Mouse (Mus musculus): ENCODE measurements around the gene Gm20388.
A peak's percentile ranks its signal among the peaks of the same experiment; 100 is the strongest.

The Gm20388 gene

GRCm38 (mm10) chr8:123345135-123345534 is 3434.5 kb downstream of the Gm20388 start:
- DNase-seq: no peak

GRCm38 (mm10) chr8:123345856-123346255 is 3435.2 kb downstream of the Gm20388 start:
- DNase-seq: no peak

DNA sequence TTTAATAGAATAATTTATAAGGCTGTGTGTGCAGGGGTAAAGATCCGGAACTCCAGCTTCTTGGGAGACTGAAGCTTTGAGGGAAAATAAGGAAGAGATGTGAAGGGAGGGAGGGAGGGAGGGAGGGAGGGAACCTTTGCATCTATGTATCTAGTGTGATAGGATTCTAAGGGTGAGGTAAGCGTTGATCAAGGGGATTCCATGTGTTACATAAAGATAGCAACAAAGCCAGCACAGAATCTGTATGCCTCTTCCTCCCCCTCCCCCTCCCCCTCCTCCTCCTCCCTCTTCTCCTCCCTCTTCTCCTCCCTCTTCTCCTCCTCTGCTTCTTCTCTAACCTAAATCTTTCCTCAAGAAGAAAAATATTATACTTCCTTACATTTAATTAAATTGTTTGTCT is 3436.7 kb downstream of the Gm20388 start:
- DNase-seq: no peak

DNA sequence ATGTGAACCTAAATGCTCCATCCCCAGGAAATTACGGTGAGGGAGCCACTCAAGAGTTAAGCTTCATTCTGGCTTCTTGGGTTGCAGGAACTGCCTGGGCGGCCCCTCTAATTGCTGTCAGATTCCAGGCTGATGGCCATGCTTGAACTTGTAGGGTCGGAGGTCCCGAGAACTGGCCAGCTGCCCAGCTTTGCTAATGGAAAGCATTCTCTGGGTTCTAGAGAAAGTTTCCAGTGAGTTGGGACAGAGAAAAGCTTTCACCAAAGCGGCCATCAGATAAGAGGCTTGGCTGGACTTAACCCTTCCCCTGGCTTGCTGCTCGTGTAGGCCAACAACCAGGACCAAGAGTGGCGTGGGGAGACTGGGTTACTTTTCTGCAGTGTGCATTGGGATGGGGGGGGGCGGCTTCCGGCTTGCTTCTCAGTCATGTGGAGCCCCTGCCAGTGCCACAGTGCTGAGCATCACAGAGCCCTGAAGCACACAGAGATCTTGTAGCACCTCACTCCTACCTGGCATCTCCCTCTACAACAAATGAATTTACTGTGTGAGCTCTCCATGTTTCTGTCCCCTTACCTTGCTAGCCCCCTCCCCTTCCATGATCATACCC is 3437.7 kb downstream of the Gm20388 start:
- DNase-seq: no peak

DNA sequence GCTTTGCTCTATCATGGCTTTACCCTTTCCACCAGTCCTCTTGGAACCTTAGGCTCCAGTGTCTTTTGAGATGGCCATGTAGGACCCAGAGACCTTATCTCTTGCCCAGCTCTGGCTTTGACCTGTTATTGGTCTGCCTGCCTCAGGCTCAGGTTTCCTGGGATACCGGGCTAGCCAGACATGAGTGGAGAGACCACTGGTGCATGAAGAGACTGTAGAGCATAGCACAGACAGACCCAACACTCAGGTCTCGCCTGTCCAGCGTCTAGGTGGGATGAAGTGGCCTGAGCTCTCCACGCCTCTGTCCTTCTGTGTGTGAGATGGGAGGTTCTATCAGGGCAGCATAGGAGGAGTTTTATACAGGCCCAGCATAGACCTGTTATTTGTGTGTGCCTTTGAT is 3438.4 kb downstream of the Gm20388 start:
- DNase-seq: no peak

GRCm38 (mm10) chr8:123352118-123352517 is 3441.5 kb downstream of the Gm20388 start:
- DNase-seq: no peak

GRCm38 (mm10) chr8:123352786-123353185 is 3442.1 kb downstream of the Gm20388 start:
- no peak for DNase-seq

DNA sequence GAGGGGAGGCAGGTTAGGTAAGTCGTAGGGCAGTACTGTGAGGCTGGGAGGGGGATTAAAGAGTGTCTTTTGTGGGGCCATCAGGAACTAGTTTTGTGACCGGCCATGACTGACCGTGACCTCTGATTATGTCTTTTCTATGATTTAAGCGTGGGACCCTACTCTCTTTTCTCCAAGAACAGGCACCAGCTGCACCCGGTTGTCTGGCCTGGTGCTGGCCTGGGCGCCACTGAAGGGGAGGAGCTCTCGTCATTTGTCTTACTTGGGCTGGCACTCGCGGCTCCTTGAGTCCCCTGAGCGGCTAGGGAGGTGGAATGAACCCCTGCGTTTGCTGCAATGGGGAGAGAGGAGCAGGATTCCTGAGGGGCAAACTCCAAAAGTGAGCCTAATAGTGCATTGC is 3442.6 kb downstream of the Gm20388 start:
- DNase-seq: no peak

DNA sequence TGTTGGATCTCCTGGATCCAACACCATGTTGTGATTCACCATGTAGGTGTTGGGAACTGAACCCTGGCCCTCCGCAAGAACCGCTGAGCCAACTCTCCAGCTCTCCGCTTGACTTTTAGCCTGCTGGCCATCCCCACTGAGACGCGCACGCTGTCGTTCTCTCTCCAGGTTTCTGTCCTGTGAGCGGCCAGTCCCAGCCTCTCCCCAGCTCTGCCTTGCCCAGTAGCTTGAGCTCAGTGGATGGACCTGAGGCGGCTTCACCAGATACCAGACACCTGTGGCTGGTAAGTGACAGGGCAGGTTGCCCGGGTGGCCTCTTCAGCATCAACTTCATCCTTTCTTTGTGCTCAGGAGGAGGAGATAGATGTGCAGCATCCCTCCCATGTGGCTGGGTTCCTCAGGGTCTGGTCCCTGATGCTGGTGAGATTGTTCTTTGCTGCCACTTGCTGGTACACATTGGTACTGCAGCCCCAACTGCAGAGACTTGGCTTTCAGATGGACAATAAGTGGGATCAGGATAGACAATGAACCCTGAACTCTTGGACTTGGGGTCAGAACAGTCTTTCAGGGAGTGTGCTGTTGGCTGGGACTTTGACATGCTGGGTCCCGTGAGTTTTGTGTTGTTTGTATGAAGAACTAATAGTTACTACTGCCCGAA is 3450.6 kb downstream of the Gm20388 start:
- DNase-seq: peak; percentile 26 to 30

DNA sequence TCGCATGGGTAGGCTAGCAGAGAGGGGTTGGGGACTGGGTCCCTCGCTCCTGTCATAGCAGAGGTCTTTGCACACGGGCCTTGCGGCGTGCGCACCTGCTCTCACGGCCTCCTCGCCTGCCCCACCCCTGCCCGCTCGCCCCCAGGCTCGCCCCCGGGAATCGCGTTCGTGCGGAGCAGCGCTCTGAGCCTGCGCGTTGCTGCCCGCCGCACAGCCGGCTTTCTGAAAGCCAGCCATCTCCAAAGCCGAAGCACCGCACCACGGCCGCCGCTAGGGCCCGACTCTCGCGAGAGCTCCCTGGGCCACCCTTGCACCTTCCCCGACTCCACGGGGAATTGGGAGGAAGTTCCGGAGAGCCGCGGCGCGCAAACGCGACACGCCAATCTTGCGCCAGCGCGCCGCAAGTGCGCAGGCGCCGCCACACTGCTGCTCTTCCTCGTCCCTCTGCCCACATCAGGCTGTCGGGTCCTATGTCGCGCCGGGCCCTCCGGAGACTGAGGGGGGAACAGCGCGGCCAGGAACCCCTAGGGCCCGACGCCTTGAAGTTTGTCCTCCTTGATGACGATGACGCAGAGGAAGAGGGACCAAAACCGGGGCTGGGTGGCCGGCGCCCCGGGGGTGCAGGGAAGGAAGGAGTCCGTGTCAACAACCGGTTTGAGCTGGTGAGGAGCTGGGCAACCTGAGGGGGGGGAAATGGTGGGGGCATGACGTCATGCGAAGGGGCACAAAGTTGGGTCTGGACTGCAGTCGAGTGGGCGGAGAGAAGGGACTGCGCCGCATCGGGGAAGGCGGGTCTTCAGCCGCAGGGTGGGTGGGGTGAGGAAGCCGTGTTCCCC is 3463.0 kb downstream of the Gm20388 start, which contains the start of gene Tcf25:
Gene Tcf25 (plus strand): TSS at position 351 of the 836 bp plus-strand sequence.
- DNase-seq: peak; percentile 91 to 95

GRCm38 (mm10) chr8:123374239-123374578 is 3463.6 kb downstream of the Gm20388 start:
- peak; percentile 83 to 86 for DNase-seq

DNA sequence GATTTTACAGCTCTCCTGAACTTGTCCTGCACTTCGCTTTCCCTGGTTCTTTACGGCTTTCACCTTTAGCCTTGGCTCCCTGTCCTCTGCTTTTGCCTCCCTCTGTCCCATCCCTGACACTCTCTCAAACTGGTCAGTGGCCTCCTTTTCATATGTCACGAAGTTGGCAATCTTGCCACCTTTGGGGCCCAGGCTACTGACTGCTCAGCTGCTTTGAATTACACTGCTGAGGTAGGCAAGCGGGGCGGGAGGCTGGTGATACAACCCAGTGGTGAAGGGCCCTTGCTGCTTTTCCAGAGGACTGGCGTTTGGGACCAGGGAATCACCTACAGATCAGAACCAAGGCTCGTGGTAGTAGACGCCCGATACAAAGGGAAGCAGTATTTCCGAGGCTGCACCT is 3465.1 kb downstream of the Gm20388 start:
- no peak for DNase-seq

GRCm38 (mm10) chr8:123376106-123376505 is 3465.5 kb downstream of the Gm20388 start:
- DNase-seq: no peak

- no peak for DNase-seq
Measured at GRCm38 (mm10) chr8:123381711-123382110, 3471.1 kb downstream of the Gm20388 start.

DNA sequence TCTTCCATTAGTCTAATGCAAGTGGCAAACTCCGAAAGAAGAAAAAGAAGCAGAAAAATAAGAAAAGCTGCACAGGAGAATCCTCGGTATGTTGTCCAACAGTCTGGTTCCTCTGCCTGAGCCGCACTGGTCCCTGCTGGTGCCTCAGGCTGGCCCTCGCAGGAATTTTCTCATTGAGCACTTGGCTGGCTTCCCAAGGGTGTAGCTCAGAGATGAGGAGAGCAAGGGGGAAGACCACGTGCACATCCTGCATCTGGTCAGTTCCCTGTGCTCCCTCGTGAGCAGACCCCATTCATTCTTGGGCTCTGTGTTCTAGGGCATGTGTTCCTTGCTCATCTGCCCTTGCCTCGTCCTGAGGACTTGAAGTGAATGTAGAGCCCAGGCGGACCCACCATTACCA is 3471.9 kb downstream of the Gm20388 start:
- no peak for DNase-seq

GRCm38 (mm10) chr8:123384883-123385540 is 3474.4 kb downstream of the Gm20388 start:
- DNase-seq: no peak

DNA sequence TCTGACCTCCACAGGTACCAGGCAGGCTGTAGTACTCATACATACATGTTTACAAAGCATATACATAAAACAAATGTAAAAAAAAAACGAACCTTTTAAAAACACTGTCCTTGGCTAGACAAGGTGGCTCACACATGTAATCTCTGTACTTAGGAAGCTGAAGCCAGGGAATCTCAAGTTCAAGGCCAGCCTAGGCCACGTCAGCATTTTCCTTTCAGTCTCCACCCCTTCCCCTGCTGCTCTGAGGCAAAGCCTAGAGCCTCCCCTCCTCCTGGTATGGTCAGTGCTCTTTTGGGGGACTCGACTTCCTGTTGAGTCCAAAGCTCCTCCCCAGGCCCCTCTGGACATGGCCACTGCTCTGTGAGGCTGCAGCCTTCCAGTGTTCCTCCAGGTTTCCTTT is 3476.4 kb downstream of the Gm20388 start:
- no peak for DNase-seq

DNA sequence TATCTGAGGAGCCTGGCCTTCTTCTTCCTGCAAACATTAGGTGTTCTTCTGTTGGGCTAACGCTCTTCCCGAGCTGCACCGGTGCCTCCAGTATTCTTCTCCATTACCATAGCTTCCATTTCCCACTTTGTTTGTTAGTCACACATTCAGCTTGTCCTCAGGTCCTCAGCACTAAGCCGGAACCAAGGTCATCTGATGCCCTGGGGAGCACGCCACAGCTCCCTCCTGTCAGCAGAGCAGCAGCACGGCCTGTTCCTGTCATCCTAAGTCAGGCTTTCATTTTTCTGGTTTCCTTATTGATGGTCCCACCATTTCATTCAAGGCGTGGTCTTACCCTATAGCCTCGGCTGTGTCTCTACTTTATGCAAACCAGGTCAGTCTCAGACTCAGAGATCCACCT is 3477.2 kb downstream of the Gm20388 start:
- no peak for DNase-seq

DNA sequence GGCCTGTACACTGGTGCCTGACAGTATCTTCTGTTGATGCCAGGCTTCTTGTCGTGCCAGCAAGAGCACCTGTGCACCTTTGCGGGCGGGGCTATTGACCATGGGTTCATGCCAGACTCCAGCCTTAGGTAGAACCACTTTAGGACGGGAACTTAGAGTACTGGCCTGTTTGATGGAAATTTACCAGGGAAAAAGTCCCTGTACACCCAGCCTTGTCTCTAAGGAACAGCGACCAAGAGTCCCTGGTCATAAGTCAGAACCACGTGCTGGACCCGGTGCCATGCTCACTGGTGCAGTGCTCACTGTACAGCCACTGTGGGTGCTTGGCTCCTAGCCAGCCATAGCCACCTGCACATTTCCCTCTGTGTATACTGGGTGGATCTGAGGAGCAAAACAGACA is 3478.4 kb downstream of the Gm20388 start:
- no peak for DNase-seq

GRCm38 (mm10) chr8:123398308-123398707 is 3487.7 kb downstream of the Gm20388 start:
- DNase-seq: no peak

DNA sequence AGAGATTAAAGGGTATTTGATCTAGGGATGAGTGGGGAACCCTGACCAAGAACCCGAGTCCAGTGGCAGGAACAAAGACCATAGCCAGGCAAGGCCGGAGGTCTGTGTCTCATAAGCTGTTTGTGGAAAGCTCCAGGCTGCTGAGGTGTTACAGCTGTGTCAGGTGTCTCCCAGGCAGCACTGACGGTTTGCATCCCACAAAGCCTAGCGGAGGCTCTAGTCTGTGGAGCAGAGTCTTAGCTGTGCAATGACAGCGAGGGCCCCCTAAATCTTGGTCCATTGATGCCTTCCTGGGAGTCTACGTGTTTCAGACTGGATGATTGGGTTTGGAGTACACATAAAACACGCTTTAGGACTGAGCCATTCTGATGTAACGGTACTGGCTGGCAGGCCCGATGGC is 3491.3 kb downstream of the Gm20388 start:
- DNase-seq: no peak

DNA sequence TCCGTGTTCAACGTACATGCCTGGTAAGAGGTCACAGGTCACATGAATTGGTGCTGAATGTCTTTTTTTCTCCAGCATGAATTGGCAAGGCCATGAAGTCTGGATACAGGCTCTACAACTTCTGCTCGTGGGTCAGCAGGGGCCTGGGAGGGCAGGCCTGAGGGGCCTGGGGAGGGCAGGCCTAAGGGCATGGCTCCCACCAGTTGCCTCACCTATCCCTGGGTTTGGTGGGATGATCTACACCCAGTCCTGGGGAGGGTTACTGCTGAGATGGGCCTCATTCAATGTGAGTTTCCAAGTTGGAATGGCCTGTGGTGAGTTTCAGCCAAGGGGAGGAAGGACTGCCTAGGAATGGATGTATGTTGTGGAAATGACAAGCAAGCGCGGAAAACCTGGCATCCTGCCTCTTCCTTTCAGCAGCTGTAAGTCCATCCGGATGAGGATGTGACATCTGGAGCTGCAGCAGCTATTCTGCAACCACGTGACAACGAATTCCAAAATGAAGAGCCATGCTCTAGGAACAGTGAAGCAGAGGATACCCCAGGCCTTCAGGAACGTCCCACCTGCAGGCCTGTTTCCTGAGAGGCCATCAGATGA is 3492.2 kb downstream of the Gm20388 start:
- DNase-seq: no peak

DNA sequence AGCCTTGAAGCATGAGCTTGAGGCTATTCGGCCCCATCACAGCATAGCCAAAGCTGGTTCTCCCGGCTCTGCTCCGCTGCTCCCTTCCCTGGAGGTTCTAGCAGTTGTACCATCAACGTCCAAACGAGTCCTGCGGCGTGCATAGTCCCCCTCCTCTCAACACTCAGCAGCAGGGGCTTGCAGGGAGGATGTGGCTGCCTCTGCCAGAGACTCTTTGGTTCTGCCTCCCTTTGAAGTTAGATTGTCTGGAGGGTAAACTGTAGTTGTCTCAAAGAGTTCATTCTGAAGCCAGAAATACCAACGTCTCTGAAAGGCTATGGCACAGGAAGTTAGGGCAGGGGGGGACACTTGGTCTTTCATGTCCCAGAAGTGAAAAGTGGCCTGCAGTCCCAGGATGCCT is 3493.9 kb downstream of the Gm20388 start:
- DNase-seq: peak; percentile 48 to 74
